Comparison of ENCODE assay signal across 1 mouse cellular context in genomic region chr11:69883066-69883465, GRCm38 (mm10).
A peak's percentile ranks its signal among the peaks of the same experiment; 100 is the strongest.
TF ChIP-seq lines count a peak whose summit lies in the region.

No protein-coding gene starts in this region.

TF ChIP-seq in MEL, 35 proteins besides CTCF, POLR2A, EP300 and RAD21:
- no peak for TF ChIP-seq NELFE (IDR thresholded peaks at IDR 0.05; ENCODE audit: low read depth, low read length)
- no peak for TF ChIP-seq MYB (IDR thresholded peaks at IDR 0.05; ENCODE audit: low read depth, low read length)
- TF ChIP-seq MYC (IDR thresholded peaks at IDR 0.05; ENCODE audit: low read depth, low read length), result no peak
- TF ChIP-seq POLR2AphosphoS2 (IDR thresholded peaks at IDR 0.05; ENCODE audit: low read length), result no peak
- TF ChIP-seq SMC3 (IDR thresholded peaks at IDR 0.05; ENCODE audit: low read depth, low read length), result peak; percentile 72
- TF ChIP-seq HCFC1 (IDR thresholded peaks at IDR 0.05; ENCODE audit: low read depth, low read length), result no peak
- no peak for TF ChIP-seq JUND (IDR thresholded peaks at IDR 0.05; ENCODE audit: low read depth, low read length)
- no peak for TF ChIP-seq TCF12 (IDR thresholded peaks at IDR 0.05; ENCODE audit: low read depth, low read length)
- TF ChIP-seq USF2 (IDR thresholded peaks at IDR 0.05; ENCODE audit: borderline replicate concordance in 1 of 2, insufficient read depth in 1 of 2, low read depth in 1 of 2, low read length in 2 of 2), result no peak
- TF ChIP-seq ZC3H11A (IDR thresholded peaks at IDR 0.05; ENCODE audit: low read depth, low read length), result peak; percentile 48
- TF ChIP-seq MAX (IDR thresholded peaks at IDR 0.05; ENCODE audit: low read length), result peak; percentile 9; the same call in 1 of the 2 replicates
- TF ChIP-seq CHD2 (IDR thresholded peaks at IDR 0.05; ENCODE audit: low read length), result no peak
- TF ChIP-seq MXI1 (IDR thresholded peaks at IDR 0.05; ENCODE audit: low read depth, low read length), result no peak
- no peak for TF ChIP-seq KAT2A (conservative IDR thresholded peaks at IDR 0.05; ENCODE audit: low read depth, low read length)
- TF ChIP-seq USF1 (IDR thresholded peaks at IDR 0.05; ENCODE audit: low read depth, low read length), result peak; percentile 56
- TF ChIP-seq MEF2A (IDR thresholded peaks at IDR 0.05; ENCODE audit: extremely low read depth, insufficient replicate concordance, low read depth, low read length, poor library complexity, severe bottlenecking), result no peak
- TF ChIP-seq GATA1 (IDR thresholded peaks at IDR 0.05; ENCODE audit: low read depth, low read length), result 0 out of 2 replicates have a peak, but pooled peaks have one; percentile 3
